Mouse (Mus musculus): ENCODE results near the gene Bcat2. TPM values are rescaled to one million over a fixed set of nuclear protein-coding genes. Genes with fewer than 3 reads are reported as not detected.

Bcat2 gene
- polyA plus RNA-seq, 1 experiment, result 44.3 TPM

DNA sequence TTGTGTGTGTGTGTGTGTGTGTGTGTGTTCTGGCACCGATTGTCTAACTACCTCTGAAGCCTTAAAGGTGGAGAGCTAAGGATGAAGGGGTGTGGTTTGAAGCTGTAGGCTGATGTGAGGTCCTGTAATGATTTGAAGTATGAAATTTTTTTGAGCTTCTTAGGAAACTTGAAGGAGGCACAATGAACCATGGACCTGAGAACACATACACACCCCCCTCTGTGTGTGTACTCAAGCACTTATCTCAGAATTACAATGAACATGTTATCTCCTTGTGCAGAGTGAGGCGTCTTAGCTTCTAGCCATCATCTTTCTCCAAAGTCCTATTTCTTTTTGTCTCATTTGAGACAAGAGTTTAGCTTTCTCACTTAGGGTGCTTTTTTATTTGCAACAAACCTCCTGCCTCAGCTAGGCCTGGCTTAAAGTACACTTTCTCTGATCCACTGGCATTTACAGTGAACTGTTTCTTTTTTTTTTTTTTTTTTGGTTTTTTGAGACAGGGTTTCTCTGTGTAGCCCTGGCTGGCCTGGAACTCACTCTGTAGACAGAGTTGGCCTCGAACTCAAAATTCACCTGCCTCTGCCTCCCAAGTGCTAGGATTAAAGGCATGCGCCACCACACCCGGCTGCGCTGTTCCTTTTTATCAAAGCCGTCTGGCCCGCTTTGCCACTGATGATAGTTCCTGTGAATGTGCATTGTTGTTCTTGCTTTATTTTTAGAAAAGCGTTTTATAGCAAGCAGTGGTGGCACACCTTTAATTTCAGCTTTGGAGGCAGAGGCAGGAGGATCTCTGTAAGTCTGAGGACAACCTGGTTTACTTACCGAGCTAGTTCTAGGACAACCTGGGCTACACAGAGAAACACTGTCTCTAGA is 1.1 kb upstream of the Bcat2 start:
- peaks cover 17% of the 10 kb centered on the region for H3K4me1 ChIP-seq (ENCODE audit: control insufficient read depth, insufficient read depth, low read length)
- H3K36me3 ChIP-seq (ENCODE audit: control insufficient read depth, insufficient read depth, low read length), result no peaks in the 10 kb centered on the region
- no peak for TF ChIP-seq POLR2A (IDR thresholded peaks at IDR 0.05; ENCODE audit: control insufficient read depth, low read depth, low read length)
- no peak for TF ChIP-seq CTCF (IDR thresholded peaks at IDR 0.05; ENCODE audit: control insufficient read depth, insufficient read depth, insufficient replicate concordance, low read depth, low read length)
- H3K27ac ChIP-seq (ENCODE audit: control insufficient read depth, insufficient read depth, low read depth, low read length), result peak overlapping the region; percentile 69
- no peaks in the 10 kb centered on the region for H3K27me3 ChIP-seq (ENCODE audit: control insufficient read depth, insufficient read depth, low read length)
- no peak overlapping the region for H3K4me3 ChIP-seq (ENCODE audit: control insufficient read depth, low read depth, low read length)

DNA sequence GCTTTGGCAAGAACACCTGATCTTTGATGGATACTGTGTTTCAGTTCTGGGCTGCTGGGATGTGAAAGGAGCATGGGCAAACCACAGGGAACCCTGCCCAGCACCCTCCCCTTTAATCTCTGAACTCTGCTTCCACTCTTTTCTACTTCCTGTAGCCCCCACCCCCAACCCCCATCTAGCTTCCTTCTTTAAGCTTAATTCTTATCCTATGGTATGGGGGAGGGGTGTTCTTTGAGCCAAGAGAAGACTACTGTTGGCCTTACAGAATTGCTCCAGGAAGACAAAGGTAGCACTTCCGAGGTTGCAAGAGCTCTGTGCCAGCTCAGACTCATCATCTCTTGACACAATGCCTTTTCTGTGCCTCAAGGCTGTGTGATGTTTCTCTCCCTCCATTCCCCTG is 2.0 kb downstream of the Bcat2 start:
- Histone ChIP-seq H3K36me3 (ENCODE audit: control insufficient read depth, insufficient read depth, low read length) (no peaks in the 10 kb centered on the region), H3K4me1 (ENCODE audit: control insufficient read depth, insufficient read depth, low read length) (peaks cover 17% of the 10 kb centered on the region), H3K4me3 (ENCODE audit: control insufficient read depth, low read depth, low read length) (no peak overlapping the region), H3K27me3 (ENCODE audit: control insufficient read depth, insufficient read depth, low read length) (no peaks in the 10 kb centered on the region), H3K27ac (ENCODE audit: control insufficient read depth, insufficient read depth, low read depth, low read length) (no peak overlapping the region; the same call in 1 of the 2 replicates)
- TF ChIP-seq POLR2A (IDR thresholded peaks at IDR 0.05; ENCODE audit: control insufficient read depth, low read depth, low read length) (no peak), CTCF (IDR thresholded peaks at IDR 0.05; ENCODE audit: control insufficient read depth, insufficient read depth, insufficient replicate concordance, low read depth, low read length) (no peak)

DNA sequence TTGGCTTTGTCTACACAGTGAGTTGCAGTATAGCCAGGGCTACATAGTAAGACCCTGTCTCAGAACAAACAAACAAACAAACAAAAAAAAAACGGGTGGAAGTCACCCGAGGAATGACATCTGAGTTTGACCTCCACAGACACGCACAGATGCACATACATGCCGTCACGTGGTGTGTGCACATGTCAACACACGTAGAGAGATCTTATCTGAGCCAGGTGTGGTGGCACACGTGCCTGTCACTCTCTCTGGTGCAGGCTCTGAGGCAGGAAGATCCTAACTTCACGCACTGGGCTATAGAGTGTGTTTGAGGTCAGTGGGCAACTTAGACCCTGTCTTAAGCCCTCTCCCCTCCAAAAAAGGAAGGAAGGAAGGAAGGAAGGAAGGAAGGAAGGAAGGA is 4.0 kb downstream of the Bcat2 start:
- TF ChIP-seq CTCF (IDR thresholded peaks at IDR 0.05; ENCODE audit: control insufficient read depth, insufficient read depth, insufficient replicate concordance, low read depth, low read length), result no peak
- TF ChIP-seq POLR2A (IDR thresholded peaks at IDR 0.05; ENCODE audit: control insufficient read depth, low read depth, low read length), result no peak
- no peaks in the 10 kb centered on the region for H3K27me3 ChIP-seq (ENCODE audit: control insufficient read depth, insufficient read depth, low read length)
- H3K4me3 ChIP-seq (ENCODE audit: control insufficient read depth, low read depth, low read length), result no peak overlapping the region
- no peaks in the 10 kb centered on the region; the same call in 1 of the 2 replicates for H3K36me3 ChIP-seq (ENCODE audit: control insufficient read depth, insufficient read depth, low read length)
- no peak overlapping the region for H3K27ac ChIP-seq (ENCODE audit: control insufficient read depth, insufficient read depth, low read depth, low read length)
- peaks cover 7% of the 10 kb centered on the region for H3K4me1 ChIP-seq (ENCODE audit: control insufficient read depth, insufficient read depth, low read length)

DNA sequence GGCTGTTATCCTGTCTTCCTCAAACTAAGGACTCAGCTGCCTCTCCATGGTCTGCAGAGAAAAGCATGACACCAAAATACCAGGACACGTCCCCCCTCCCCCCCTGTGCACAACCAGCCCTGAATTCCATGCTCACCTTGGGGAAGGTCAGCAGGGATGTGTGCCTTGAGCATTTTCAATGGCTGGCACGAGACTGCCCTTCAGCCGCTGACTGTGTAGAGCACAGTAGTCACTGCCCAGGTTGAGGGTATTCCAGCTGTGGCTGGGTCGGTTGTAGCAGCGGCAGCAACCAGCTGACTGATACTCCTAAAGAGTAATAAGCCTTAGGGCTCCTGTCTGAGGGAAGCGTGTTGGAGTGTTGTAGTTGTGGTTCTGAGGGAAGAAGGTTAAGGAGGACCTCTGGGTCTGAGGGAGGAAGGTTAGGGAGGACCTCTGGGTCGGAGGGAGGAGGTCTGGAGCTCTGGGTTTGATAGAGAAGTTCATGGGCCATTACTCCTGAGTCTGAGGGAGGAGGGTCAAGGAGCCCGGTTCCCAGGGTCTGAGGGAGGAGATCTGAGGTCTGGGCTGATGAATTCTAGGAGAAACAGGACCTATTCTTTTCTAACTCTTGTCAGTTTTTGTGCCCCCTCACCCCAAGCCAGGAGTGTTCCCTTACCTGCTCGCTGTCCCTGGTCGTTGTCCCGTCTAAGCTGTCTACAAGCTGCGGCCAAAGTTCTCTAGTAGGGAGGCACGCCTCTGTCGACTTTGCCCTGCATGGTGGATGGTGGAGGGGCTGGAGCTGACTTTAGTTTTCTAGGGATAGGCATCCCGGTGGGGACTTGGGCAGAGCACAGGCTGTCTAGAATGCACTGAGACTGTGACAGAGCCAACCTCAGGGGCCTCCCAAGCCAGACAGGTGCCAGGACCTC is 4.8 kb downstream of the Bcat2 start:
- TF ChIP-seq POLR2A (IDR thresholded peaks at IDR 0.05; ENCODE audit: control insufficient read depth, low read depth, low read length) (no peak), CTCF (IDR thresholded peaks at IDR 0.05; ENCODE audit: control insufficient read depth, insufficient read depth, insufficient replicate concordance, low read depth, low read length) (no peak)
- H3K27me3 ChIP-seq (ENCODE audit: control insufficient read depth, insufficient read depth, low read length), result no peaks in the 10 kb centered on the region
- peaks cover 7% of the 10 kb centered on the region for H3K4me1 ChIP-seq (ENCODE audit: control insufficient read depth, insufficient read depth, low read length)
- no peaks in the 10 kb centered on the region; the same call in 1 of the 2 replicates for H3K36me3 ChIP-seq (ENCODE audit: control insufficient read depth, insufficient read depth, low read length)
- H3K27ac ChIP-seq (ENCODE audit: control insufficient read depth, insufficient read depth, low read depth, low read length), result no peak overlapping the region
- no peak overlapping the region for H3K4me3 ChIP-seq (ENCODE audit: control insufficient read depth, low read depth, low read length)

DNA sequence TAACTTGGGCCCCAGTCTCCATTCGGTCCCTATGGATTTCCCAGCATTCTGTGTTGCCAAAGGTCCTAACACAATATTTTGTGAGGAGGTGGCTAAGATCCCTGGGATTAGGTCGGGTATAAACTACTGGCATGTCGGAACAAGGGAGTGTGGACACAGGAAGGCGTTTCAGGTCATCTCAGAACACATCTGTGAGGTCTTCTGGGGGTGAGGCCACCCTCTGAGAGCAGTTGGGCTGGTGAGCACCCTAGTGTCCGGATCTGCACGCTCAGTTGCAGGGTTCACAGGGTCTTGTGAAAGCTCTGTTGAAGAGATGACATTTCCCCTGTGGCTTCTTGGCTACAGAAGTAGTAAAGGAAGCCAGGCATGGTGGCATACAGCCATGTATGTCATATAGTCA is 16.0 kb downstream of the Bcat2 start:
- no peak for TF ChIP-seq CTCF (IDR thresholded peaks at IDR 0.05; ENCODE audit: control insufficient read depth, insufficient read depth, insufficient replicate concordance, low read depth, low read length)
- TF ChIP-seq POLR2A (IDR thresholded peaks at IDR 0.05; ENCODE audit: control insufficient read depth, low read depth, low read length), result no peak
- H3K27me3 ChIP-seq (ENCODE audit: control insufficient read depth, insufficient read depth, low read length), result no peaks in the 10 kb centered on the region
- no peak overlapping the region for H3K4me3 ChIP-seq (ENCODE audit: control insufficient read depth, low read depth, low read length)
- H3K27ac ChIP-seq (ENCODE audit: control insufficient read depth, insufficient read depth, low read depth, low read length), result no peak overlapping the region
- no peaks in the 10 kb centered on the region; the same call in 1 of the 2 replicates for H3K36me3 ChIP-seq (ENCODE audit: control insufficient read depth, insufficient read depth, low read length)
- H3K4me1 ChIP-seq (ENCODE audit: control insufficient read depth, insufficient read depth, low read length), result peaks cover 13% of the 10 kb centered on the region

- TF ChIP-seq CTCF (IDR thresholded peaks at IDR 0.05; ENCODE audit: control insufficient read depth, insufficient read depth, insufficient replicate concordance, low read depth, low read length) (no peak), POLR2A (IDR thresholded peaks at IDR 0.05; ENCODE audit: control insufficient read depth, low read depth, low read length) (no peak)
- H3K27me3 ChIP-seq (ENCODE audit: control insufficient read depth, insufficient read depth, low read length), result no peaks in the 10 kb centered on the region
- no peak overlapping the region for H3K4me3 ChIP-seq (ENCODE audit: control insufficient read depth, low read depth, low read length)
Observed at GRCm38 (mm10) chr7:45587631-45588592, 18.0 kb downstream of the Bcat2 start.

More at GRCm38 (mm10) chr7:45587631-45588592, 18.0 kb downstream of the Bcat2 start:
- Histone ChIP-seq H3K27ac (ENCODE audit: control insufficient read depth, insufficient read depth, low read depth, low read length) (no peak overlapping the region), H3K36me3 (ENCODE audit: control insufficient read depth, insufficient read depth, low read length) (no peaks in the 10 kb centered on the region; the same call in 1 of the 2 replicates), H3K4me1 (ENCODE audit: control insufficient read depth, insufficient read depth, low read length) (peaks cover 12% of the 10 kb centered on the region)

All from testis, adult 2 months (tissue).